Mouse (Mus musculus): Measurements from ENCODE around the gene Mrpl24. TPM values are rescaled to one million over a fixed set of nuclear protein-coding genes. Genes with fewer than 3 reads are reported as not detected.
A peak's percentile ranks its signal among the peaks of the same experiment; 100 is the strongest.

The Mrpl24 gene
- polyA plus RNA-seq, 1 experiment from 2014 or later = 48.3 TPM

DNA sequence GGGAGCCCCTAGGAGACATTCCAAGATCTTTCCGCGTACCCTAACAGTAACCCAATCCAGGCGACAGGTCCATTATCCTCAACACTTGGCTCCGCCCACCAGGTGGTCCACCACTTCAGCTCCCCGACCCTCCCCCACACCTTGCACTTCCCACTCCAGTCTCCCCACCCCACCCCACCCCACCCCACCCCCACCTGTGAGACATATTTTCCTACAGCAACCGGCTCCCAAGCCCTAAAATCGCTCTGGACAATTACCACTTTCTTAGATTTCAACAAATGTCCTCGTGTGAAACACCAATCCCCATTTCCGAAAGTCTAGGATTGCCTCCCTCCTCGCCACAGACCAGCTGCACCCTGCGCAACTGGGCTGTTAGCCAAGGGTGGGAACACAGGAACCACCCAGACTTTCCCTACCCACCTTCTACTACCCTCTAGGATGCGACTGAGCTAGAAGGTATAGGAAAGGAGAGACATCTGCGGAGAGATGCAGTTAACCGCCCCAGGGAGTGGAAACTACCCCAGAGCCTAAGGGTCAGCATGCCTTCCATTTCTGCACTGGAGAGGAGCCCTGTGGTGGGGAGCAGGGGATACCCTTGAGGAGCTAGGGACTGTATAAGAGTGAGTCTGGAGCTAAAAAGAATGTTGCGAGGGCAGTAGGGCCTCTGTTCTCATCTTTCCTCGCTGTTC lies 30.1 kb downstream of the Mrpl24 start:
- peak overlapping the region; percentile 1 for H3K4me3 ChIP-seq (ENCODE audit: low read length)
- H3K4me1 ChIP-seq (ENCODE audit: control insufficient read depth, insufficient read depth, low read depth, low read length) = peaks cover 39% of the 10 kb centered on the region
- H3K9me3 ChIP-seq (ENCODE audit: control insufficient read depth, low read length) = no peaks in the 10 kb centered on the region
- ATAC-seq = no peak
- H3K9ac ChIP-seq (ENCODE audit: low read depth, low read length) = peak overlapping the region; percentile 4
- no peaks in the 10 kb centered on the region; the same call in none of the 2 replicates for H3K27me3 ChIP-seq (replicated peaks; ENCODE audit: control insufficient read depth, insufficient read depth, low read length)
- H3K36me3 ChIP-seq (ENCODE audit: control insufficient read depth, insufficient read depth, low read length) = no peaks in the 10 kb centered on the region
- H3K4me2 ChIP-seq (ENCODE audit: low read length) = peak overlapping the region; percentile 80
- no peak overlapping the region for H3K27ac ChIP-seq (ENCODE audit: low read depth, low read length)
- WGBS = 17% methylated on average over 16 of the region's 16 CpGs

DNA sequence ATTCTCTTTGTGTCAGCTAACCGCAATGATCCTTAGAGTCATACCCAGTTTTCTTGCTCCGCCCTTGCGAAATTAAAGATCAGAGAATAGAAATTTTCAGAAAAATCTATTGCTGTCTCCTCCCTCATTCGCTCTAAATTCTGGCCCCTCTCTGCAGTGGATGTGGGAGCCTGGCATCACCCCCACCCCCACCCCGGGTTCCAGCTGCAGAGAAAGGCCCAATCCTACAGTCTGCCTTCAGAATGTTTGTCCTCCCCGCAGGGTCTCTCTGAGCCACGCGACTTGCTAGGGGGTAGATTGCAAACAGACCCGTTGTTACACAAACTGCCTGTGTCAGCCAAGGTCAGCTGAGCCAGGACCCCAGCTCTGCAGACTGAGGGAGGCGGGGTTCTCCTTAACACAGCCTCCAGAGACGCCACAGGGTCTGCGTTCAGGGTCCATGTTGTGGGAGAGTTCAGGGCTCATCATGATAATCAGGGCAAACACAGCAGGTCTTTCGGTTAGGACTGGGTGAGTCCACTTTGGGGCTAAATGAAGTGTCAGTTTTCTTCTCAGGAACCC lies 30.7 kb downstream of the Mrpl24 start:
- Histone ChIP-seq H3K9ac (ENCODE audit: low read depth, low read length) (no peak overlapping the region; the same call in 1 of the 2 replicates), H3K27me3 (replicated peaks; ENCODE audit: control insufficient read depth, insufficient read depth, low read length) (no peaks in the 10 kb centered on the region; the same call in none of the 2 replicates), H3K4me3 (ENCODE audit: low read length) (no peak overlapping the region; the same call in 1 of the 2 replicates), H3K9me3 (ENCODE audit: control insufficient read depth, low read length) (no peaks in the 10 kb centered on the region), H3K4me2 (ENCODE audit: low read length) (peak overlapping the region; percentile 21), H3K36me3 (ENCODE audit: control insufficient read depth, insufficient read depth, low read length) (no peaks in the 10 kb centered on the region), H3K27ac (ENCODE audit: low read depth, low read length) (no peak overlapping the region), H3K4me1 (ENCODE audit: control insufficient read depth, insufficient read depth, low read depth, low read length) (peaks cover 37% of the 10 kb centered on the region)
- ATAC-seq = no peak
- WGBS = 13% methylated on average over 13 of the region's 13 CpGs

GRCm38 (mm10) chr3:87951946-87952345 lies 32.6 kb downstream of the Mrpl24 start:
- no peaks in the 10 kb centered on the region; the same call in none of the 2 replicates for H3K27me3 ChIP-seq (replicated peaks; ENCODE audit: control insufficient read depth, insufficient read depth, low read length)
- ATAC-seq = no peak
- no peaks in the 10 kb centered on the region for H3K9me3 ChIP-seq (ENCODE audit: control insufficient read depth, low read length)
- H3K9ac ChIP-seq (ENCODE audit: low read depth, low read length) = no peak overlapping the region
- whole genome bisulfite sequencing = 18% methylated on average over 12 of the region's 12 CpGs
- H3K36me3 ChIP-seq (ENCODE audit: control insufficient read depth, insufficient read depth, low read length) = no peaks in the 10 kb centered on the region
- H3K4me1 ChIP-seq (ENCODE audit: control insufficient read depth, insufficient read depth, low read depth, low read length) = peaks cover 33% of the 10 kb centered on the region
- peak overlapping the region; percentile 5; the same call in 1 of the 2 replicates for H3K4me3 ChIP-seq (ENCODE audit: low read length)
- H3K4me2 ChIP-seq (ENCODE audit: low read length) = peak overlapping the region; percentile 38
- H3K27ac ChIP-seq (ENCODE audit: low read depth, low read length) = no peak overlapping the region

DNA sequence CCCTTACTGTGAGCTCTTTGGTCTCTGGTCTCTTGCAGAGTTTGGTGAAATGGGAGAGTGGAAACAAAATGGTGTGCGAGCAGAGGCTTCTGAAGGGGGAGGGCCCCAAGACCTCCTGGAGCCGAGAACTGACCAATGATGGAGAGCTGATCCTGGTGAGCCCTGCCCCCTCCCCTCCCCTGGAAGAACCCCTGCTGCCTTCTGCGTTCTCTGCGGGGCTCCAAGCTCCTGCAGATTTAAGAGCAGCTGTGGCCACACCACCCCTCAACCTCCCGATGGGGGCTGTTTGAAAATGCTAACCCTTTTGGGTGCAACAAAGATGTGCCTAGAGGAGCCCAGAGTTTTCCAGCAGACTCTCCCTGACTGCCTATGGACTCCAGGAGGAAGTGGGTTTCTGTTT lies 33.1 kb downstream of the Mrpl24 start:
- ATAC-seq = peak; percentile 72
- H3K9ac ChIP-seq (ENCODE audit: low read depth, low read length) = no peak overlapping the region
- H3K4me1 ChIP-seq (ENCODE audit: control insufficient read depth, insufficient read depth, low read depth, low read length) = peaks cover 28% of the 10 kb centered on the region
- no peak overlapping the region for H3K27ac ChIP-seq (ENCODE audit: low read depth, low read length)
- peak overlapping the region; percentile 38 for H3K4me2 ChIP-seq (ENCODE audit: low read length)
- H3K9me3 ChIP-seq (ENCODE audit: control insufficient read depth, low read length) = no peaks in the 10 kb centered on the region
- peak overlapping the region; percentile 5; the same call in 1 of the 2 replicates for H3K4me3 ChIP-seq (ENCODE audit: low read length)
- no peaks in the 10 kb centered on the region; the same call in none of the 2 replicates for H3K27me3 ChIP-seq (replicated peaks; ENCODE audit: control insufficient read depth, insufficient read depth, low read length)
- no peaks in the 10 kb centered on the region for H3K36me3 ChIP-seq (ENCODE audit: control insufficient read depth, insufficient read depth, low read length)
- 7% methylated on average over 5 of the region's 5 CpGs for WGBS

DNA sequence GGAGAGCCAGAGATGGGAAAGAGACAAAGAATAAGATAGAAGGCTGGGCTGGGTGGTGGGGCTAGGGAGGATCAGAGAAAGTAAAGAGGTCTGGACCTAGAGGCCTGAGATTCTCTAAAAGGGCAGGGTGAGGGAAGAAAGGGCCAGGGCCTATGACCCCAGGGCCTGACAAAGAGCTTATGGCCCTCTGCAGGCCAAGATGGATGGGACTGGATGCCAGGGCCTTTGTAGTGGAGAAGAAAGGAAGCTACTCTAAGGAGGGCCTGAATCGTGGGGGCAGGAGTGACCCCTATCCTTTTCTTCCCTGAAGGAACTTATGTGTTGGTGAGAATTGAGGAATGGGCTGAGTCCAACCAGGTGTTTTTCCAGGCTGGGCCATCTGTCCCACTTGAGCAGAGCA lies 38.8 kb downstream of the Mrpl24 start:
- WGBS = 8% methylated on average over 1 of the region's 1 CpGs
- Histone ChIP-seq H3K9ac (ENCODE audit: low read depth, low read length) (no peak overlapping the region), H3K4me2 (ENCODE audit: low read length) (no peak overlapping the region), H3K9me3 (ENCODE audit: control insufficient read depth, low read length) (no peaks in the 10 kb centered on the region), H3K4me1 (ENCODE audit: control insufficient read depth, insufficient read depth, low read depth, low read length) (no peaks in the 10 kb centered on the region; the same call in 1 of the 2 replicates), H3K36me3 (ENCODE audit: control insufficient read depth, insufficient read depth, low read length) (no peaks in the 10 kb centered on the region), H3K27me3 (replicated peaks; ENCODE audit: control insufficient read depth, insufficient read depth, low read length) (no peaks in the 10 kb centered on the region), H3K4me3 (ENCODE audit: low read length) (no peak overlapping the region), H3K27ac (ENCODE audit: low read depth, low read length) (no peak overlapping the region)
- no peak for ATAC-seq

DNA sequence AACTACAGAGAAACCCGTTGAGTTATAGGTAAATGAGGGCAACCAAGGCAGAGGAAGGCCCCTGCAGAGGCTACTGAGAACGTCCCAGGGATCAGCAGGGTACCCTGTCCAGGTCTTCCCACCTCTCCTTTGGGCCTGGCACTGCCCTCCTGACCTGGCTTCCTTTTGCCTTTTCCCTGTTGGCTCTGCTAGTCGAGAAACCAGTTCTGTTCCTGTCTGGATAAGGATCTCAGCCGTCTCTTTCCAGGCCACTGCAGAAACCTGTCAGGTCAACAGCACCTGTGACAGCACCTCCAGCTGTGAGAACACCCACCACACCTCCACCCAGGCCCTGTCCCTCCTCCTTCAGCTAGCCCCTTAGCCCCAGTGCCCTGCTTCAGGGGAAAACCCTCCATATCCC lies 39.2 kb downstream of the Mrpl24 start:
- H3K4me3 ChIP-seq (ENCODE audit: low read length) = no peak overlapping the region
- no peaks in the 10 kb centered on the region for H3K36me3 ChIP-seq (ENCODE audit: control insufficient read depth, insufficient read depth, low read length)
- ATAC-seq = no peak
- no peaks in the 10 kb centered on the region for H3K27me3 ChIP-seq (replicated peaks; ENCODE audit: control insufficient read depth, insufficient read depth, low read length)
- H3K4me1 ChIP-seq (ENCODE audit: control insufficient read depth, insufficient read depth, low read depth, low read length) = no peaks in the 10 kb centered on the region; the same call in 1 of the 2 replicates
- WGBS = 23% methylated on average over 3 of the region's 4 CpGs
- H3K4me2 ChIP-seq (ENCODE audit: low read length) = no peak overlapping the region
- H3K9ac ChIP-seq (ENCODE audit: low read depth, low read length) = no peak overlapping the region
- H3K27ac ChIP-seq (ENCODE audit: low read depth, low read length) = no peak overlapping the region
- no peaks in the 10 kb centered on the region for H3K9me3 ChIP-seq (ENCODE audit: control insufficient read depth, low read length)

DNA sequence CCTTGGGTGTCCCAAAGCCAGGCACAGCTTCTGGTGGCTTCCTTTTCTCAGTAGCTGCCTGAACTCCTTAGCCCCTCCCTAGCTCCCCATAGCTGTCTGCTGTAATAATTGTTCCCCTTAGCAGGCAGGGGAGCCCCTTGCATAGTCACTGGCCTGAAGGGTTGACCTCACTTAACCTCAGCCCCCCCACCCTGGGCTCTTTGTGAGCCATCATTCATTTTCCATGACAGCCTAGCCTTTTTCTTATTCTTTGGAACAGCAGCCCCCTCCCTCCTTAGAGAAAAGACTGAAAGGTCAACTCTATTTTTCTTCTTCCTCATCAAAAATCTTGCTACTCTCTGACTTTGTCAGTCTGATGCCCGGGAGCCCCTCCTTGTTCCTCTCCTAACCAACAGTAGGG lies 39.7 kb downstream of the Mrpl24 start:
- H3K4me2 ChIP-seq (ENCODE audit: low read length) = no peak overlapping the region
- H3K27ac ChIP-seq (ENCODE audit: low read depth, low read length) = no peak overlapping the region
- no peaks in the 10 kb centered on the region for H3K36me3 ChIP-seq (ENCODE audit: control insufficient read depth, insufficient read depth, low read length)
- WGBS = 21% methylated on average over 1 of the region's 1 CpGs
- H3K4me1 ChIP-seq (ENCODE audit: control insufficient read depth, insufficient read depth, low read depth, low read length) = no peaks in the 10 kb centered on the region; the same call in 1 of the 2 replicates
- H3K4me3 ChIP-seq (ENCODE audit: low read length) = no peak overlapping the region
- no peaks in the 10 kb centered on the region for H3K27me3 ChIP-seq (replicated peaks; ENCODE audit: control insufficient read depth, insufficient read depth, low read length)
- no peaks in the 10 kb centered on the region for H3K9me3 ChIP-seq (ENCODE audit: control insufficient read depth, low read length)
- ATAC-seq = no peak
- no peak overlapping the region for H3K9ac ChIP-seq (ENCODE audit: low read depth, low read length)

- ATAC-seq = no peak
- Histone ChIP-seq H3K27me3 (replicated peaks; ENCODE audit: control insufficient read depth, insufficient read depth, low read length) (no peaks in the 10 kb centered on the region), H3K4me2 (ENCODE audit: low read length) (no peak overlapping the region), H3K4me1 (ENCODE audit: control insufficient read depth, insufficient read depth, low read depth, low read length) (no peaks in the 10 kb centered on the region; the same call in 1 of the 2 replicates), H3K27ac (ENCODE audit: low read depth, low read length) (no peak overlapping the region), H3K4me3 (ENCODE audit: low read length) (no peak overlapping the region), H3K9ac (ENCODE audit: low read depth, low read length) (no peak overlapping the region), H3K9me3 (ENCODE audit: control insufficient read depth, low read length) (no peaks in the 10 kb centered on the region), H3K36me3 (ENCODE audit: control insufficient read depth, insufficient read depth, low read length) (no peaks in the 10 kb centered on the region)
- 43% methylated on average over 7 of the region's 7 CpGs for WGBS
These were observed 40.1 kb downstream of the Mrpl24 start for GRCm38 (mm10) chr3:87959371-87959770.

- WGBS = 3% methylated on average over 10 of the region's 10 CpGs
- H3K4me3 ChIP-seq (ENCODE audit: low read length) = peak overlapping the region; percentile 51
- ATAC-seq = no peak
- peak overlapping the region; percentile 51 for H3K9ac ChIP-seq (ENCODE audit: low read depth, low read length)
- peak overlapping the region; percentile 70; the same call in 1 of the 2 replicates for H3K27ac ChIP-seq (ENCODE audit: low read depth, low read length)
- H3K4me1 ChIP-seq (ENCODE audit: control insufficient read depth, insufficient read depth, low read depth, low read length) = no peaks in the 10 kb centered on the region; the same call in 1 of the 2 replicates
- H3K36me3 ChIP-seq (ENCODE audit: control insufficient read depth, insufficient read depth, low read length) = no peaks in the 10 kb centered on the region
- no peaks in the 10 kb centered on the region for H3K27me3 ChIP-seq (replicated peaks; ENCODE audit: control insufficient read depth, insufficient read depth, low read length)
- H3K4me2 ChIP-seq (ENCODE audit: low read length) = peak overlapping the region; percentile 63
- no peaks in the 10 kb centered on the region for H3K9me3 ChIP-seq (ENCODE audit: control insufficient read depth, low read length)
These were observed 40.9 kb downstream of the Mrpl24 start for GRCm38 (mm10) chr3:87960191-87960585.
